Mouse (Mus musculus) cerebellum, adult 9-11 months (tissue): Measurements from ENCODE around the gene Ret.

Experiments
- DNase-seq: peaks from one replicate; pipeline ENCODE4 v3.0.0; 2022

The Ret gene

DNA sequence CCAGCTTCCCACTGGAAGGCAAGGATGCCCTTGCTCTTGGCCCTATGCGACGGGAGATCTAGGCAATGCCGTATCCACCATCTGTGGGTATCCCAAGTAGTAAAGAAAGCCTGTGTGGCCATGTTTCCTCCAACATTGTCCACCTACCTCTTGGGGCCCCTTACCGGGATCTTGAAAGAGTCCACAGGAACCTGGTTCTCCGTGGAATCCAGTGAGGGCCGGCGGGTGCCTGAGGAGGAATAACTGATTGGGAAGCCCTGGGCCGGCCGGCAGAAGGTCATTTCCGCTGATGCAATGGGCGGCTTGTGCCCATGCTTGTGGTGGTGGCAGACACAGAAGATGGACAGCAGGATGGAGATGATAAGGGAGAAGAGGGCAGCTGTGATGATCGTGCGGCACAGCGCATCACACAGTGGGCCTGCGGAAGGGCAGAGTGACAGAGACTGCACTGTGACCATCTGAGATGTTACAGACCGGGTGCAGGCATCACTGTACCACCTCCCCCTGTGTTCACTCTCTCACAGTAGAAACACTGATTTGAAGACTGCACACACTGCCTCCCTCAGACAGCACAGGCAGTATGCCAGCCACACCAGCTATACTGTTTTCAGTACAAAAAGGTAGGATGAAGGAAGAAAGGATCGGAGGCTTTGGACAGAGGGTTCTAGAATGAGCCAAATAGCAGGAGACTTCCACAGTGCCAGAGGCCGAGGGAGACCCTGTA, 24.1 kb downstream of the Ret start:
- DNase-seq, result no peak

DNA sequence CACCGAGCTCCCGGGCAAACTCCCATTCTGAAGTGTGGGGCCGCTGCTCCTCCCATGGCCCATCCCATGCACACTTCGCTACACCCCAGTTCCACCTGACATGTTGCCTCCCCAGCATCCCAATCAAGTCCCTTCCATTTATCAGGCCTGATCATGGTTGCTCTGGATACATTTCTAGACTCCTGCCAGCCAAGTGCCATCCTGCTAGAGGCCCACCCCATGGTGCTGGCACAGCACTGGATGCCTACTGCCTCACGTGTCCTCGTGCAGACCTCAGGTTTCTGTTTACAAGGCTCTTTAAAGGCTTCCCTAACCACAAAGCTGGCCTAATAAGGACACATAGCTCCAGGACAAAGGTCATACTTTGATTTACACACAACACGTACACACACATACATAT, 26.1 kb downstream of the Ret start:
- no peak for DNase-seq

DNA sequence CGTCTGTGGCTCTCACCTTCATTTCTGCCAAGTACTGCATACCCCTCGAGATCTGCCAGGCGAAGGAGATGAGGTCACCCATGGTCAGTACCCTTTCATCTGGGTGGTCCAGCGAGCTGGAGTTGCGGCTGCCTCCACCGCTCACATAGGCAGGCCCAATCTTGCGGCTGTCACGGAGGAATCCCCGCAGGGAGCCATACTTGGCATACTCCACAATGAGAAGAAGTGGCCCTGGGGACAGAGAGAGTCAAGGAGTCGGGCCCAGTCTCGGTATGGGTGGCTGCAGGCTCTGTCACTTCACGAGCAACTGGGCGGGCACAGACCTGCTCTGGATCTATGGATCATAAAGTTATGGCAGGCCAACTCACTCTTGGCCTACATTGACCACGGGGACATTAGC, 29.4 kb downstream of the Ret start:
- DNase-seq, result no peak

DNA sequence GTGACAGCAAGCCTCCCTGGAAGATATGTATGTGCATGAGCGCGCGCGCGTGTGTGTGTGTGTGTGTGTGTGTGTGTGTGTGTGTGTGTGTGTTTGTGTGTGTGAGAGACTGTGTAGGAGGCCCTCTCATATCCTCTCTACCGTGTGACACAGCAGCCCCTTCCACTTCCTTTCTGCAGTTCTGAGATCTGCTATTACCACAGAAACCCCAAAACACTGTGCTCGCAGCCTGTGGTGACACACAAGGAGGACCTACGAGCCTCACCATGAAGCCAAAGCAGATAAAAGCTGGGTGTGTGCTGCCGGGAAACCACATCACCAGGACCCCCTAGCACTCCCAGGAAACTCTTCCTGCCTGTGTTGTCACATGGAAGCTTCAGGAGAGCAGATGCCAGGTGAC, 30.5 kb downstream of the Ret start:
- DNase-seq, result no peak

DNA sequence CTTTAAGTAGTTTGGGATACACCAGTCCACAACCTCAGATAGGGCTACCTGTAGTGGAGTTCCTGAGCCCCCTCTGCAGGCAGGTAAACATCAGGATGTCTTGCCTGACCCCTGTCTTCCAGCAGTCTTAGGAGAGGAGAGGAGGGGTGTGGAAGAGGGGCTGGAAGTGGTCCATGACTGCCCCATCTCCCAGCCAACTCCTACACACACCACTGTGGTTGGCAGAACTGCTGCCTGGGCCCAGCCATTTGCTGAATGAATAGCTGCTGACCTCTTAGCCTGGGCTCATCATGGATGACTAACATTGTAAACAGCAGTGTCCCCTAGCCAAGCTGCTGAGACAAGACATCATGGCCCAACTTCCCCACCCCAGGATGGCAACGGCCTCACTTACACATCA, 32.0 kb downstream of the Ret start:
- no peak for DNase-seq

DNA sequence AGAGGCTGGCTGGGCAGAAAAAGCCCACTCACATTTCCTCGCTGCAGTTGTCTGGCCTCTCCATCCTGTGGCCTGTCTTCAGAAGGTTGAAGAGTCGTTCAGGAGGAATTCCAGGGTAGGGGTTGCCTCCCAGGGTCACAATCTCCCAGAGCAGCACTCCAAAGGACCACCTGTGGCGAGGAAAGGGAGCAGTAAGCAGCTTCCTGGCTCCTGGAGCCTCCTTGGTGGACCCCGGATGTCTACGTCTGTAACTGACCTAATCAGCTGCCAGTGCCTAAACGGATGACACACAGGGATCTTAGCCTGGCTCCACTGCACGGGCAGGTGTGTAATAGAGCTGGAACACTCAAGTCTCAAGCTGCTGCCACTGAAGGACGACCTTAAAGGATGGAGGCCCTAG, 32.8 kb downstream of the Ret start:
- DNase-seq, result no peak

DNA sequence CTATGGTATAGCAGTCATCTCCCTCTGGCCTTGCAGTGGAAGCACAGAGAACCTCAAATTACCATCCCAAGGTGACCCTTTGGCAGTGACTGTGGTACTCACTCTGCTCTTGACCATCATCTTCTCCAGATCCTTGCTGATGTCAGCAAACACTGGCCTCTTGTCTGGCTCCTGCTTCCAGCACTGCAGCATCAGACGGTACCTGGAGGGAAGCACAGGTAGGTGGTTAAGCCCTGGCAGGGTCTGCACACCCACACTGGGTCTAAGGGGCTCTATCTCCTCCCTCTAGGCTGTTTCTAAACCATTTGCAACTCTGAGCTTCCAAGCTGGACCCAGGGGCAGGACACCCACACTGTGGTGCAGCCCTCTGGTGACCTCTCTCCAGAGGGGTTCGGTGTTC, 34.4 kb downstream of the Ret start:
- no peak for DNase-seq

DNA sequence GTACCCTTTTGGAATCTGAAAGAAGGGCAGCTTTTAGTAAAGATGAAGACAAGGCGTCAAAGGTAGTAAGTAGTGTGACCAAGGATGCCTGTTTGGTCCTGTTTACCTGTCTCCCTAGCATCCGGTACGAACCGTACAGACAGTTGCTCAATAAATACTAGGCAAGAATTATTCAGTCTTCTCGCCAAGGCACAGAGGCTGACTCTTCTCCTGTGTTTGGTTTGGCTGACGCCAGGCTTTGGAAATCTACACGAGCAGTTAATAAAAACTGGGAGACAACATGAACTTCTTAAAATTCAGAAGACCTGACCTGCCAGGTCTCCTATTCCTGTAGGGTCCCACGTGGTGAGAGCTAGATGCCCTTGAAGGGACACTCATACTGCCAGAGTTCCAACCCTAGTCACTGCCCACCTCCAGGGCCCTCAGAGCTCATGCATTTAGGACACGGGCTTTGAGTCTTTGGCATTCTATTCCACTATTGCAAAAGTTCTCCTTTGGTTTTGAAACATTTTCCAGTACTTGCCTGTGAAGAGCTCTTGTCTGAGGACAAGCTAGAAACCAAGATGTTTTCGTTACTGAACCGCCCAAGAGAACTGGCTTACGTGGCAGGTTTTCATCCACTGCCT, 34.9 kb downstream of the Ret start:
- no peak for DNase-seq

DNA sequence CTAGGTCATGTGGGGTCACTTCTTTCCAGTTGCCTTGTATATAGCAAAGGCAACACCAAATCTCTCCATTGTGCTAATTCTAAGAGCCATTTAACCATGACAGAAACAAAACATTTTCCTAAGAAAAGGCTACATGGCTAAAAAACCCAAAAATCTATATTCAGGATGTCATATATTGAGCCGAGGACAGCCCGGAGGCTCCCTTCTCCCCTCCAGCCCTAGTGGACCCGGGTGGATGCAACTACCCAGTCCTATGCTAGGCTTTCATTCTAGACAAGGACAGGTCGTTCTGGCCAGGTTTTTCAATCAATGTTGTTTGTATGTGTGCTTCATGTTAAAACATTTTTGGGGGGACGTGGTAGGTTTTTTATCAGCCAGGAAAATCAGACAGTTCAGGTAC, 44.4 kb downstream of the Ret start:
- DNase-seq, result no peak

DNA sequence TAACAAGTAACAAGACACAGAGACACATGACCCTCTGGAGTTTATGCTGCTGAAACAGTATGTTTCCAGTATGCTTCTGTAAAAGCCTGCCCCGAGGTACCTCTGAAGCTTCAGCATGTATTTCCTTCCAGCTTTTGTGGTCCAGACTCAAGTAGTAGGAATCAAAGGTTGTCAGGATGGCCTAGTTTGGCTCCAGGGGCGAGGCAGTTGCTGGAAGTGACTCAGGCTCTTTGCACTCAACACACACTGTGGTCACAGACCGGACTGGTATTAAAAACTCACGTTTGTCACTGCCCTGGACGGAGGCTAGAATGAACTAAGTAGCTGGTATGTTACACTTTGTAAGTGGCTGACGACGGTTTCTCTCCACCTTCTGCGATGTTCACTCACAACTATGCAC, 46.5 kb downstream of the Ret start:
- no peak for DNase-seq

DNA sequence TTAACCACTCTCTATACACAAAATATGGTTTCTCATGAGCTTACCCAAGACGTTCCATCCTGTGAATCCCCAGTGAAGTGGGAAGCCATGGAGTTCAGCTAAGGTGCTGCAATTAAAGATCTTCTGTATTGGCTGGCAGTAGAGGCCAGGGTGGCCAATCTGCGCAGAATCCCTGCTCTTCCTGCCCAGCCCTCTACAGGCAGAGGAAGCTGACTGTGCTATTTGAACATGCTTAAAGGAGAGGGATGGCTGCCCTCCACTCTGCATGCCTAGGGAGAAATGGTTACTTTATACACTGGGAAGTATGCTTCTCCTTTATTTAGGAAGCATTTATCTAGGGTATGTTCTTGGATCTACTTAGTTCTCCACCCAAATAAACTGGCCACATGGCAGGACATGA, 47.0 kb downstream of the Ret start:
- no peak for DNase-seq

DNA sequence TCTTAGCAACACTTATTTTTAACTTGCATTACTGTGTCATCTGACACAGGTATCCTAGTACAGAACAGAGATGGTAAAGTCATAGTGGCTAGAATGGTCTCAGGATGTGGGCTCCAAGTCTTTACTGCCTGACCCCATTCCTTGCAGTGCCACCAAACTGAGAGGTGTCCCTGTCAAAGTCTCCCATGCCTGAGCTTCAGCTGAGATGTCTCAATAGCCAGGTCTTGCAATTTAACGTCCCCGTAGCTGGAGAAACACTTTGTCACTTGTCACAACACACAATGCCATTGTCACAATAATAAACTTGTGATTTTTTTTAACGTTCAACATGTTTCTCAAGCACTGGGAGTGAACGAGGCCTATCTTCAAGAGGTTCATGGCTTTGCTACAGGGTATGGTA, 47.4 kb downstream of the Ret start:
- DNase-seq, result no peak

DNA sequence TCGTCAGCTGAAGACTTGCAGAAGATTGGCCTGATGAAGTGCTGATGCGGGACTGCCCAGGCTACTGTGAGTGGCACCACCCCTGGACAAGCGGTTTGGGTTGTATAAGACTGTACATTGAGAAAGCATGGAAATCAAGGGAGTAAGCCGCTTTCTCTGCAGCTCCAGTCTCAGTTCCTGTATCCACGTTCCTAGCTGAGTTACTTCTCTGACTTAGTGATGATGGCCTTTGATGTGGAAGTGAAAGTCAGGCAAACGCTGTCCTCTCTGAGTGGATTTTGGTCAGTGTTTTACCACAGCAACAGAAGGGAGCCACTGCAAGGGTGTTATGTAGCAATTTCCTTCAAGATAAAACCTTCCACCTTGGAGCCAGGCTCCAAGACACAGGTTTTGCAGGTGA, 56.6 kb downstream of the Ret start:
- DNase-seq, result no peak

DNA sequence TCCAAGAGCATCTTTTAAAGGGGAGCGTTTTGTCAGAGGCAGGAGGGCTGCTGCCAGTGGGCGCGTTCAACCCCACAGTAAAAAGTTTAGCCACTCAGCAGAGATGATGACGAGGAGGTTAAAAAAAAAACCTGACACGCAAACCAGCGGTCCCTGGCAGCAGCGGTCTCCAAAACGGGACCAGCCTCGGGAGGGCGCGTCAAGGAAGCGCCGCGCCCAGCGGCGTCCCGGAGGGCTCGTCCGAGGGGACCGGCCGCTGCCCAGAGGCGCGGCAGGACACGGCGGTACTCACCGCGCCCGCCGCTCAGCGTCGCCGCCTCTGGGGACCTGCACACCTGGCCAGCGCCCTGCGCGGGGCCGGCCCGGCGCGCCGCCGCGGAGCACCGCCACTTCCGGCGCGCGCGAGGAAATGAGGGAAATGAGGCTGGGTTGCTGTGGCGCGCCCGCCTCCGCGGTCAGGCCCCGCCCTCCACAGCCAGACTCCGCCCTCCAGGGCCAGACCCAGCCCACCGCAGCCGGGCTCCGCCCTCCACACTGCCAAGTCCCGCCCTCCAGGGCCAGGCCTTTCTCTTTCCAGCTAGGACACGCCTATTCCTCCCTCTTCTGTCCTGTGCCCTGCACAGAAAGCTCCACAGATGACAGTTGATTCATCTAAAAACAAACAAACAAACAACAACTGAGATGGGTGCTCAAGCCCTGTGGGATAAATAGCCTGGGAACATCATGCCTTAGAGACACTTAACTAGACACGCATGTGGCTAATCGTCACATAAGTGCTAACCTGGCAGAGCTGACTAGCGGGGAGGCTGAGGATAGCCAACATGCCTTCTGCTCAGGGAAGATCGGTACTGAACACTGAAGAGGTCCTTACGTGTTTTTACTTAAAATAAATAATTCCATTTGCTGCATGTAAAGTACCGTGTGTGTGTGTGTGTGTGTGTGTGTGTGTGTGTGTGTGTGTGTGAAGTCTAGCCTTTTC, 58.5 kb downstream of the Ret start, which contains the start of gene Csgalnact2:
Gene Csgalnact2, minus strand, starts transcription at position 410 of the 979 bp plus-strand sequence.
- DNase-seq, result peak; percentile 92

DNA sequence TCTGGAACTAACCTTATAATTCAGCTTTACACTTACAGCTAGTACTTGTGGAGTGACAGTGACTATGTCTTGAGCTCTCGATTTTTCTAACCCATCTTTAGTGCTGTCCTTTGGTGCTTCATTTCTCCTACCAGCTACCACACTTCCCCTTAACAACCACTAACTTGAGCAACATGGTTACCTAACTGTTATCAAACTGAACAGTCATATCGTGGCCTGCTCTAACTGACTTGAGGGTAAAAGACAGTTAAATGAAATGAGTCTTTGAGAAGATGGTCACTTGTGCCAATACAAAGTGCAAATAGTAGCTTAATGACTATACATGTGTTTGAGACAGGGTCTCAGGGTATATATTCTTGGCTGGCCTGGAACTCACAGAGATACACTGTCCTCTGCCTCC, 60.4 kb downstream of the Ret start:
- no peak for DNase-seq

DNA sequence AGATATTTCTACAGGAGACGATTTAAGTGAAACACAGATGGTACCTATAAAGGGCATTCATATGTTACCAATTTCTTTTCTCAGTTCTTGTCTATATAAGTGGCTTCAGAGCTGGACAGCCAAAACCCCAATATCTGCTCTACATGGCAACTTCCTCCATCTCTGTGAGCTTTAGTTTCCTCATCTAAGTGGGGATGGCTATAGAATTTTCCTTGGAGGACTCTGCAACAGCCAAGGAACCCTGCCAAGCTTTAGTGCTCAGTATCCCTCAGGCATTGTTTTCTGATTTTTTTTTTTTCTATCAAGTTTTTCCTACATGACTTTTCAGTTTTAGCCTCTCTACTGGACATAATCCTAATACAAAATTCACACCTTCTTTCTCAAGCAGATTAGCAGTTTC, 63.1 kb downstream of the Ret start:
- DNase-seq, result no peak

DNA sequence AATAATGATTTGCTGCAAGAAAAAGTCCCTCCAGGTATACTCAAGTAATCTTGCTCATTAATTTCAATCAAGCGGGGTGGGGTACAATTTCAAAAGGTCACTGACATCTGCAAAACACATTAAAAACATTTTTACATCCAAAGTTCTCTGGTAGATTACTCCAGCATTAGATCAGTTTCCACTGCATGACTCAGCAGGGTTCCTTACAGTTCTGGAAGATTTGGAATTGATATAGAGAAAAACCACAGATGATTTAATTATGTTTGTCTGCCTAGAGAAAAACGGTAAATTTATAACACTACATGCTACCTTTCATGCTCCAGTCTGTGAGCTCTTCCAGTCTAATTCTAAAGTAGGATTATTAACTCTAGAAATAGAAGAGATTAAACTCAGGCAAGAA, 67.5 kb downstream of the Ret start:
- DNase-seq, result no peak

DNA sequence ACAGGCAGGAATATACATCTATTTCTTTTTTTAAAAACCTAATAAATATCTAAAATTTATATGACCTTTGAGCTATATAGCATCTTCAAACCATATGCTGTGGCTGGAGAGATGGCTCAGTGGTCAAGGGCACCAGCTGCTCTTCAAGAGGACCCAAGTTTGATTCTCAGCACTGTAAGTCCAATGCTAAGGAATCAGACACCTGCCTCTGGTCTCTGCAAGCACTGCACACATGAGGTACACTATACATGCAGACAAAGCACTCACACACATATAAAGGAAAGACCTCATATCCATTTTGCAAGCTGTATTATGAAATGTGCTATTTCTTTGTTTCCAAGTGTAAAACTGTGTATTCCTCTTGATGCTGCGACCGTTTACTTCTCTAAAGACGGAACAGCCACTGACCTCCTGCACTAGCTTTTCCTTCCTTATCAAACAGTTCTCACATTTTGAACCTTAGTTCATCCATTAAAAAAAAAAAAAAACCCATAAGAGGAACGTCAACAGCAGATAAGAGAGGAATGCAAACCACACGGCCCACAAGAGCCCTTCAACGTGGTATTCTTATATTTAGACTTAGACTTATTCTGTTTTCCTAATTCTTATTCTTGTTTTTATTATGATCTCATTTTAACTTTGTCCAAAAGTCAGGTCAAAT, 69.6 kb downstream of the Ret start:
- no peak for DNase-seq

DNA sequence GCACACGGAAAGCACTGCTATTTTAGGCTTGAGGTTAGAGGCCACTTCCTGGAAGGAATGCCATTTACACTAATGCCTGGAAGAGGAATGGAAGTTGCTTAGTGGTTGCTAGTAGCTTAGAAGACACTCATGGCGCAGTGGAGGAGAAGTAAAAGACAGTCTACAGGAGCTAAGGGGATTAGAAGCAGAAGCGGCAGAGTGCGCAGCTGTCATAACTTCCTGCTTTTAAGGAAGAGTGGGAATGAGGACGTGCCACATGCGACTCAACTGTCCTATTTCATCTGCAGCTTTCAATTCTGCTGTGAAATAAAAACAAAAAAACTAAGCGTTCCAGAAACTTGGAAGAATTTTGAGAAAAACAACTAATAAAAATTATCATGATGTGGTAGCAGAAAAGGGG, 70.3 kb downstream of the Ret start:
- no peak for DNase-seq

DNA sequence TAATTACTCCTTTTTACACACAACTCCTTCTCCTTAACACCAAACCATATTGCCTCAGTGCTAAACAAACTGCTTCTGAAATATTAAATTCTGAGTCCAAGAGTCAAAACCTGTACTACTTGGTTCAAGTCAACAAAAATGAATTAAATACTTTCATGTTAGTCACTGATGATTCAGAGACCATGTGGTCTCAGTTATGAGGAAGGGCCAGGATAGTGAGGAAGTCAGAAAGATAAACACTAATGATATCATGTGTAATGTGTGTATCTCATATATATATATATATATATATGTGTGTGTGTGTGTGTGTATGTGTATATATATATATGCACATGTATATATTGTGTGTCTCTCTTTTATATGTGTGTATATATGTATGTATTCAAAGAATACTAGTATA, 70.9 kb downstream of the Ret start:
- DNase-seq, result no peak

DNA sequence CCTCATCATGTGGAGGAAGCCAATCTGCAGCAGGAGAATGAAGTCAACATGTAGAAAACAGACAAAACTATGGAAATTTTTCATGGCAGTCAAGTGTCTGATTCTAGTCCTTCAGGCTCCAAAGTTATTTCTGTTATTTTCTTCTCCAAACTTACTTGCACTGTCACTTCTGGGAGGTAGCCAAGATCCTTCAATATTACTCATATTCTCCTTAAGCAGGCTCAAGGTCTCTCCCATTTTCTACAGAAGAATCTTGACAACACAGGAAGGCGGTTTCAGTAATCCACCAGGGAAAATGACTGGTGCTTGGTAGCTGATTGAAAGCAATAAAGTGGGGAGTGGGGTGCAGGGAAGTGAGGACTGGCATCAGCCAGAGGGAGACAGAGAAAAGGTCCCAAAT, 74.8 kb downstream of the Ret start:
- DNase-seq, result no peak

DNA sequence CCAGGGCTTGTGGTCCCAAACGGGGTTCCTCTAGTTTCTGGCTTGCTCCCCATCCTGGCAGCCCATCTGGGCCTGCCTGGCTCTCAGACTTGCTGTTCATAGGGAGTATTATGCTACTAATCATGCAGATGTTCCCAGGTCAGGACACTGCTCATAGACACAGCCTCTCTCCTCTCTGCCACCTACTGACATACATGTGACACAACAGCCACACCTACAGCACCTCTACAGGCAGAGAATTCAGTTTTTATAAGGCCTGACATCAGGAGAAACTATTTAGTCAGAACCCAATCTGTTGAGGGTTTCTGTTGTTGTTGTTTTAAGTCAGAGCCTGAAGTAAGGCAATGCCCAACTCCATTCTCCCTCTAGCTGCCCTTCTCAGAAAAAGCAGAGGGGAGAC, 85.7 kb downstream of the Ret start:
- DNase-seq, result no peak
